Mouse (Mus musculus): ENCODE measurements around the gene Shroom3. TPM values are rescaled to one million over a fixed set of nuclear protein-coding genes. Genes with fewer than 3 reads are reported as not detected.

Shroom3 gene
- polyA plus RNA-seq, 1 experiment from 2014 or later: not detected

GRCm38 (mm10) chr5:92823495-92823894, 140.3 kb downstream of the Shroom3 start:
- H3K27ac ChIP-seq: no peak overlapping the region
- no peak overlapping the region for H3K4me3 ChIP-seq (ENCODE audit: inconsistent target)
- WGBS (ENCODE audit: missing documents): 94% methylated on average over 7 of the region's 7 CpGs
- no peaks in the 10 kb centered on the region for H3K36me3 ChIP-seq (ENCODE audit: inconsistent target)
- H3K79me2 ChIP-seq (ENCODE audit: inconsistent target): no peaks in the 10 kb centered on the region

- Histone ChIP-seq H3K36me3 (ENCODE audit: inconsistent target) (no peaks in the 10 kb centered on the region), H3K27ac (no peak overlapping the region), H3K4me3 (ENCODE audit: inconsistent target) (no peak overlapping the region), H3K79me2 (ENCODE audit: inconsistent target) (no peaks in the 10 kb centered on the region)
- WGBS (ENCODE audit: missing documents): 82% methylated on average over 10 of the region's 10 CpGs
Observed at GRCm38 (mm10) chr5:92824304-92825009, 141.2 kb downstream of the Shroom3 start.

- H3K27ac ChIP-seq: no peak overlapping the region
- 82% methylated on average over 1 of the region's 1 CpGs for WGBS (ENCODE audit: missing documents)
- H3K36me3 ChIP-seq (ENCODE audit: inconsistent target): no peaks in the 10 kb centered on the region
- no peak overlapping the region for H3K4me3 ChIP-seq (ENCODE audit: inconsistent target)
- H3K79me2 ChIP-seq (ENCODE audit: inconsistent target): no peaks in the 10 kb centered on the region
Observed at GRCm38 (mm10) chr5:92830391-92830790, 147.2 kb downstream of the Shroom3 start.

- Histone ChIP-seq H3K79me2 (ENCODE audit: inconsistent target) (no peaks in the 10 kb centered on the region), H3K36me3 (ENCODE audit: inconsistent target) (no peaks in the 10 kb centered on the region), H3K4me3 (ENCODE audit: inconsistent target) (no peak overlapping the region), H3K27ac (no peak overlapping the region)
- 84% methylated on average over 7 of the region's 7 CpGs for WGBS (ENCODE audit: missing documents)
Observed at GRCm38 (mm10) chr5:92834513-92834912, 151.3 kb downstream of the Shroom3 start.

GRCm38 (mm10) chr5:92837311-92837710, 154.1 kb downstream of the Shroom3 start:
- WGBS (ENCODE audit: missing documents): 91% methylated on average over 4 of the region's 4 CpGs
- no peak overlapping the region for H3K4me3 ChIP-seq (ENCODE audit: inconsistent target)
- H3K36me3 ChIP-seq (ENCODE audit: inconsistent target): no peaks in the 10 kb centered on the region
- no peaks in the 10 kb centered on the region for H3K79me2 ChIP-seq (ENCODE audit: inconsistent target)
- H3K27ac ChIP-seq: no peak overlapping the region

- WGBS (ENCODE audit: missing documents): 72% methylated on average over 9 of the region's 9 CpGs
- Histone ChIP-seq H3K4me3 (ENCODE audit: inconsistent target) (no peak overlapping the region), H3K36me3 (ENCODE audit: inconsistent target) (no peaks in the 10 kb centered on the region), H3K79me2 (ENCODE audit: inconsistent target) (no peaks in the 10 kb centered on the region), H3K27ac (no peak overlapping the region)
Observed at GRCm38 (mm10) chr5:92838351-92838784, 155.1 kb downstream of the Shroom3 start.

GRCm38 (mm10) chr5:92839314-92839713, 156.1 kb downstream of the Shroom3 start:
- Histone ChIP-seq H3K36me3 (ENCODE audit: inconsistent target) (no peaks in the 10 kb centered on the region), H3K4me3 (ENCODE audit: inconsistent target) (no peak overlapping the region), H3K79me2 (ENCODE audit: inconsistent target) (no peaks in the 10 kb centered on the region), H3K27ac (no peak overlapping the region)
- WGBS (ENCODE audit: missing documents): 89% methylated on average over 4 of the region's 4 CpGs

GRCm38 (mm10) chr5:92841474-92841873, 158.2 kb downstream of the Shroom3 start:
- 96% methylated on average over 5 of the region's 5 CpGs for WGBS (ENCODE audit: missing documents)
- H3K4me3 ChIP-seq (ENCODE audit: inconsistent target): no peak overlapping the region
- no peaks in the 10 kb centered on the region for H3K79me2 ChIP-seq (ENCODE audit: inconsistent target)

GRCm38 (mm10) chr5:92842417-92842816, 159.2 kb downstream of the Shroom3 start:
- Histone ChIP-seq H3K27ac (no peak overlapping the region), H3K4me3 (ENCODE audit: inconsistent target) (no peak overlapping the region), H3K36me3 (ENCODE audit: inconsistent target) (no peaks in the 10 kb centered on the region), H3K79me2 (ENCODE audit: inconsistent target) (no peaks in the 10 kb centered on the region)
- WGBS (ENCODE audit: missing documents): 2% methylated on average over 8 of the region's 8 CpGs

More at GRCm38 (mm10) chr5:92841474-92841873, 158.2 kb downstream of the Shroom3 start:
- Histone ChIP-seq H3K27ac (no peak overlapping the region), H3K36me3 (ENCODE audit: inconsistent target) (no peaks in the 10 kb centered on the region)

- Histone ChIP-seq H3K79me2 (ENCODE audit: inconsistent target) (no peaks in the 10 kb centered on the region), H3K4me3 (ENCODE audit: inconsistent target) (no peak overlapping the region), H3K27ac (no peak overlapping the region), H3K36me3 (ENCODE audit: inconsistent target) (no peaks in the 10 kb centered on the region)
- WGBS (ENCODE audit: missing documents): 61% methylated on average over 3 of the region's 3 CpGs
Observed at GRCm38 (mm10) chr5:92842881-92843280, 159.6 kb downstream of the Shroom3 start.

GRCm38 (mm10) chr5:92843850-92844785, 160.9 kb downstream of the Shroom3 start:
- no peak overlapping the region for H3K27ac ChIP-seq
- H3K4me3 ChIP-seq (ENCODE audit: inconsistent target): no peak overlapping the region
- no peaks in the 10 kb centered on the region for H3K79me2 ChIP-seq (ENCODE audit: inconsistent target)
- H3K36me3 ChIP-seq (ENCODE audit: inconsistent target): no peaks in the 10 kb centered on the region
- WGBS (ENCODE audit: missing documents): 86% methylated on average over 20 of the region's 20 CpGs

- no peak overlapping the region for H3K27ac ChIP-seq
- no peak overlapping the region for H3K4me3 ChIP-seq (ENCODE audit: inconsistent target)
- H3K36me3 ChIP-seq (ENCODE audit: inconsistent target): no peaks in the 10 kb centered on the region
- 90% methylated on average over 5 of the region's 6 CpGs for WGBS (ENCODE audit: missing documents)
- H3K79me2 ChIP-seq (ENCODE audit: inconsistent target): no peaks in the 10 kb centered on the region
Observed at GRCm38 (mm10) chr5:92849743-92850142, 166.5 kb downstream of the Shroom3 start.

- 91% methylated on average over 3 of the region's 3 CpGs for WGBS (ENCODE audit: missing documents)
- H3K4me3 ChIP-seq (ENCODE audit: inconsistent target): no peak overlapping the region
- H3K27ac ChIP-seq: no peak overlapping the region
- H3K79me2 ChIP-seq (ENCODE audit: inconsistent target): no peaks in the 10 kb centered on the region
- no peaks in the 10 kb centered on the region for H3K36me3 ChIP-seq (ENCODE audit: inconsistent target)
Observed at GRCm38 (mm10) chr5:92850925-92851324, 167.7 kb downstream of the Shroom3 start.

- no peak overlapping the region for H3K27ac ChIP-seq
- H3K4me3 ChIP-seq (ENCODE audit: inconsistent target): no peak overlapping the region
- no peaks in the 10 kb centered on the region for H3K79me2 ChIP-seq (ENCODE audit: inconsistent target)
- WGBS (ENCODE audit: missing documents): 59% methylated on average over 4 of the region's 4 CpGs
- H3K36me3 ChIP-seq (ENCODE audit: inconsistent target): no peaks in the 10 kb centered on the region
Observed at GRCm38 (mm10) chr5:92854983-92855382, 171.7 kb downstream of the Shroom3 start.

GRCm38 (mm10) chr5:92856346-92856745, 173.1 kb downstream of the Shroom3 start:
- H3K4me3 ChIP-seq (ENCODE audit: inconsistent target): no peak overlapping the region
- no peaks in the 10 kb centered on the region for H3K36me3 ChIP-seq (ENCODE audit: inconsistent target)
- no peak overlapping the region for H3K27ac ChIP-seq
- no peaks in the 10 kb centered on the region for H3K79me2 ChIP-seq (ENCODE audit: inconsistent target)
- WGBS (ENCODE audit: missing documents): 59% methylated on average over 12 of the region's 15 CpGs

Measured in macrophage (primary cell).